Mouse (Mus musculus) MEL (cell line): ENCODE results near the gene Ror2. TPM values are rescaled to one million over a fixed set of nuclear protein-coding genes. Genes with fewer than 3 reads are reported as not detected.

Experiments used
- DNase-seq: peaks from one replicate; pipeline ENCODE4 v3.0.0; 2011; ENCODE audit warnings: low read depth, low spot score
- H3K27ac ChIP-seq: 2 replicates; pipeline ENCODE4 v1.5.1; 2012; ENCODE audit warnings: low read depth, mild to moderate bottlenecking, control low read depth, low read length, moderate library complexity; ENCODE audit not compliant: control insufficient read depth
- H3K27me3 ChIP-seq, 2 experiments: fragments of 150-350 bp in 1 of 2; sonication (generic) in 1 of 2; 2 replicates each; pipeline ENCODE4 v1.6.1; 2012; ENCODE audit warnings: low read length in 2 of 2, mild to moderate bottlenecking in 2 of 2, improper control_type of control experiment in 1 of 2, moderate library complexity in 1 of 2; ENCODE audit not compliant: insufficient read depth in 2 of 2, control insufficient read depth in 1 of 2
- H3K36me3 ChIP-seq, 2 experiments: 2 replicates each; pipeline ENCODE4 v1.6.1; 2012 to 2014; ENCODE audit warnings: low read length in 2 of 2, improper control_type of control experiment in 1 of 2, inconsistent platforms in 1 of 2, mild to moderate bottlenecking in 1 of 2; ENCODE audit not compliant: insufficient read depth in 2 of 2, control insufficient read depth in 1 of 2
- H3K4me1 ChIP-seq, 2 experiments: fragments of 150-350 bp in 1 of 2; sonication (generic) in 1 of 2; 2 replicates each; pipeline ENCODE4 v1.6.1; 2012; ENCODE audit warnings: low read length in 2 of 2, improper control_type of control experiment in 1 of 2, mild to moderate bottlenecking in 1 of 2; ENCODE audit not compliant: insufficient read depth in 2 of 2, control insufficient read depth in 1 of 2
- H3K4me3 ChIP-seq, 2 experiments: fragments of 150-350 bp in 1 of 2; sonication (generic) in 1 of 2; 2 replicates each; pipeline ENCODE4 v1.5.1; 2012; ENCODE audit warnings: low read depth in 2 of 2, low read length in 2 of 2, mild to moderate bottlenecking in 2 of 2, moderate library complexity in 2 of 2, control low read depth in 1 of 2, improper control_type of control experiment in 1 of 2; ENCODE audit not compliant: control insufficient read depth in 1 of 2, insufficient read depth in 1 of 2
- H3K79me2 ChIP-seq: 2 replicates; pipeline ENCODE4 v1.6.1; 2012; ENCODE audit warnings: mild to moderate bottlenecking, low read length, moderate library complexity; ENCODE audit not compliant: control insufficient read depth, poor library complexity, insufficient read depth
- H3K9ac ChIP-seq: 2 replicates; pipeline ENCODE4 v1.6.1; 2012; ENCODE audit warnings: low read depth, mild to moderate bottlenecking, control low read depth, low read length, moderate library complexity; ENCODE audit not compliant: control insufficient read depth, poor library complexity, severe bottlenecking
- H3K9me3 ChIP-seq: fragments of 150-350 bp; sonication (generic); replicated peaks from 2 replicates; pipeline ENCODE4 v1.6.1; 2012; ENCODE audit warnings: mild to moderate bottlenecking, low read length, improper control_type of control experiment, moderate library complexity; ENCODE audit not compliant: insufficient read depth
- BHLHE40 ChIP-seq: IDR thresholded peaks from 2 replicates; pipeline ENCODE4 v1.6.1; 2012; ENCODE audit warnings: low read depth, mild to moderate bottlenecking, inconsistent platforms, low read length, improper control_type of control experiment, borderline replicate concordance
- CHD1 ChIP-seq: IDR thresholded peaks from 2 replicates; pipeline ENCODE4 v1.6.1; 2012; ENCODE audit warnings: low read depth, mild to moderate bottlenecking, inconsistent platforms, low read length, improper control_type of control experiment
- CHD2 ChIP-seq: IDR thresholded peaks from 2 replicates; pipeline ENCODE4 v1.6.1; 2011; ENCODE audit warnings: low read length, improper control_type of control experiment
- CTCF ChIP-seq, 3 experiments: IDR thresholded peaks in 2 of 3; conservative IDR thresholded peaks in 1 of 3; 2 replicates each; pipeline ENCODE4 v1.5.1; 2011 to 2012; ENCODE audit warnings: low read length in 3 of 3, low read depth in 2 of 3, mild to moderate bottlenecking in 2 of 3, improper control_type of control experiment in 1 of 3, inconsistent platforms in 1 of 3, mixed read lengths in 1 of 3, moderate library complexity in 1 of 3; ENCODE audit not compliant: control insufficient read depth in 1 of 3, insufficient read depth in 1 of 3, poor library complexity in 1 of 3, severe bottlenecking in 1 of 3
- E2F4 ChIP-seq: IDR thresholded peaks from 2 replicates; pipeline ENCODE4 v1.6.1; 2011; ENCODE audit warnings: low read depth, low read length, improper control_type of control experiment, borderline replicate concordance
- ELF1 ChIP-seq: IDR thresholded peaks from 2 replicates; pipeline ENCODE4 v1.6.1; 2014; ENCODE audit warnings: low read depth, mild to moderate bottlenecking, inconsistent platforms, low read length, improper control_type of control experiment, moderate library complexity
- EP300 ChIP-seq, 2 experiments: IDR thresholded peaks; 2 replicates each; pipeline ENCODE4 v1.6.1; 2011; ENCODE audit warnings: improper control_type of control experiment in 2 of 2, low read length in 2 of 2, low read depth in 1 of 2, mild to moderate bottlenecking in 1 of 2
- ETS1 ChIP-seq: IDR thresholded peaks from 2 replicates; pipeline ENCODE4 v1.6.1; 2012; ENCODE audit warnings: low read depth, mild to moderate bottlenecking, inconsistent platforms, low read length, improper control_type of control experiment, moderate library complexity
- GABPA ChIP-seq: IDR thresholded peaks from 2 replicates; pipeline ENCODE4 v1.6.1; 2012; ENCODE audit warnings: low read depth, mild to moderate bottlenecking, inconsistent platforms, low read length, improper control_type of control experiment, moderate library complexity
- GATA1 ChIP-seq: IDR thresholded peaks from 2 replicates; pipeline ENCODE4 v1.6.1; 2011; ENCODE audit warnings: low read depth, low read length, improper control_type of control experiment
- HCFC1 ChIP-seq: IDR thresholded peaks from 2 replicates; pipeline ENCODE4 v1.6.1; 2012; ENCODE audit warnings: low read depth, mild to moderate bottlenecking, inconsistent platforms, low read length, improper control_type of control experiment, moderate library complexity
- JUND ChIP-seq: IDR thresholded peaks from 2 replicates; pipeline ENCODE4 v1.6.1; 2011; ENCODE audit warnings: low read depth, mild to moderate bottlenecking, improper control_type of control experiment, low read length
- KAT2A ChIP-seq: conservative IDR thresholded peaks from 2 replicates; pipeline ENCODE4 v1.6.1; 2012; ENCODE audit warnings: low read depth, low read length, improper control_type of control experiment, inconsistent platforms
- MAFK ChIP-seq: IDR thresholded peaks from 2 replicates; pipeline ENCODE4 v1.6.1; 2011; ENCODE audit warnings: low read depth, mild to moderate bottlenecking, low read length, improper control_type of control experiment, borderline replicate concordance
- MAX ChIP-seq: IDR thresholded peaks from 2 replicates; pipeline ENCODE4 v1.6.1; 2011; ENCODE audit warnings: low read length, improper control_type of control experiment
- MAZ ChIP-seq: IDR thresholded peaks from 2 replicates; pipeline ENCODE4 v1.6.1; 2012; ENCODE audit warnings: low read depth, mild to moderate bottlenecking, inconsistent platforms, low read length, improper control_type of control experiment
- MXI1 ChIP-seq: IDR thresholded peaks from 2 replicates; pipeline ENCODE4 v1.6.1; 2011; ENCODE audit warnings: mild to moderate bottlenecking, low read depth, low read length, improper control_type of control experiment
- MYB ChIP-seq: IDR thresholded peaks from 2 replicates; pipeline ENCODE4 v1.6.1; 2011; ENCODE audit warnings: mild to moderate bottlenecking, low read depth, low read length, improper control_type of control experiment
- NELFE ChIP-seq: IDR thresholded peaks from 2 replicates; pipeline ENCODE4 v1.6.1; 2011; ENCODE audit warnings: low read depth, low read length, improper control_type of control experiment
- POLR2A ChIP-seq, 2 experiments: IDR thresholded peaks; 2 replicates each; pipeline ENCODE4 v1.6.1; 2011 to 2012; ENCODE audit warnings: low read length in 2 of 2, mild to moderate bottlenecking in 2 of 2, control low read depth in 1 of 2, improper control_type of control experiment in 1 of 2, low read depth in 1 of 2, moderate library complexity in 1 of 2; ENCODE audit not compliant: control insufficient read depth in 1 of 2, insufficient read depth in 1 of 2, poor library complexity in 1 of 2
- POLR2AphosphoS2 ChIP-seq: IDR thresholded peaks from 2 replicates; pipeline ENCODE4 v1.6.1; 2011; ENCODE audit warnings: low read length, improper control_type of control experiment
- RAD21 ChIP-seq: IDR thresholded peaks from 2 replicates; pipeline ENCODE4 v1.6.1; 2011; ENCODE audit warnings: mild to moderate bottlenecking, low read depth, low read length, improper control_type of control experiment
- RCOR1 ChIP-seq: IDR thresholded peaks from 2 replicates; pipeline ENCODE4 v1.6.1; 2012; ENCODE audit warnings: low read depth, mild to moderate bottlenecking, inconsistent platforms, low read length, improper control_type of control experiment
- TBP ChIP-seq: IDR thresholded peaks from 2 replicates; pipeline ENCODE4 v1.8.0; 2011; ENCODE audit warnings: low read depth, low read length, improper control_type of control experiment
- TCF12 ChIP-seq: IDR thresholded peaks from 2 replicates; pipeline ENCODE4 v1.6.1; 2014; ENCODE audit warnings: low read depth, mild to moderate bottlenecking, inconsistent platforms, low read length, improper control_type of control experiment, moderate library complexity
- UBTF ChIP-seq: IDR thresholded peaks from 2 replicates; pipeline ENCODE4 v1.6.1; 2012; ENCODE audit warnings: low read depth, mild to moderate bottlenecking, inconsistent platforms, low read length, improper control_type of control experiment, moderate library complexity, borderline replicate concordance; ENCODE audit not compliant: insufficient read depth
- USF2 ChIP-seq, 2 experiments: IDR thresholded peaks; 2 replicates each; pipeline ENCODE4 v1.6.1; 2011 to 2012; ENCODE audit warnings: improper control_type of control experiment in 2 of 2, low read length in 2 of 2, borderline replicate concordance in 1 of 2, inconsistent platforms in 1 of 2, low read depth in 1 of 2, mild to moderate bottlenecking in 1 of 2; ENCODE audit not compliant: insufficient read depth in 1 of 2
- ZC3H11A ChIP-seq: IDR thresholded peaks from 2 replicates; pipeline ENCODE4 v1.6.1; 2012; ENCODE audit warnings: low read depth, mild to moderate bottlenecking, inconsistent platforms, low read length, improper control_type of control experiment
- ZNF384 ChIP-seq: IDR thresholded peaks from 2 replicates; pipeline ENCODE4 v1.6.1; 2012; ENCODE audit warnings: low read depth, mild to moderate bottlenecking, inconsistent platforms, low read length, improper control_type of control experiment
- polyA plus RNA-seq, 2 experiments: library from polyadenylated mRNA; stranded (reverse) in 1 of 2; unstranded in 1 of 2; fragments of >175 nt in 1 of 2; fragments of >200 nt in 1 of 2; gene quantifications; 2 replicates each; pipeline versions ENCODE4 v1.2.1 to v1.2.4; 2012; ENCODE audit warnings: low replicate concordance in 2 of 2, low read depth in 1 of 2; ENCODE audit not compliant: insufficient read length in 2 of 2, insufficient read depth in 1 of 2, missing spikeins in 1 of 2
- total RNA-seq: library from RNA; depleted of rRNA; stranded (reverse); fragments of 300-350 nt; gene quantifications from 2 replicates; pipeline ENCODE4 v1.2.3, GENCODE M21; 2012

The Ror2 gene
- total and polyA plus RNA-seq, 3 experiments = not detected

DNA sequence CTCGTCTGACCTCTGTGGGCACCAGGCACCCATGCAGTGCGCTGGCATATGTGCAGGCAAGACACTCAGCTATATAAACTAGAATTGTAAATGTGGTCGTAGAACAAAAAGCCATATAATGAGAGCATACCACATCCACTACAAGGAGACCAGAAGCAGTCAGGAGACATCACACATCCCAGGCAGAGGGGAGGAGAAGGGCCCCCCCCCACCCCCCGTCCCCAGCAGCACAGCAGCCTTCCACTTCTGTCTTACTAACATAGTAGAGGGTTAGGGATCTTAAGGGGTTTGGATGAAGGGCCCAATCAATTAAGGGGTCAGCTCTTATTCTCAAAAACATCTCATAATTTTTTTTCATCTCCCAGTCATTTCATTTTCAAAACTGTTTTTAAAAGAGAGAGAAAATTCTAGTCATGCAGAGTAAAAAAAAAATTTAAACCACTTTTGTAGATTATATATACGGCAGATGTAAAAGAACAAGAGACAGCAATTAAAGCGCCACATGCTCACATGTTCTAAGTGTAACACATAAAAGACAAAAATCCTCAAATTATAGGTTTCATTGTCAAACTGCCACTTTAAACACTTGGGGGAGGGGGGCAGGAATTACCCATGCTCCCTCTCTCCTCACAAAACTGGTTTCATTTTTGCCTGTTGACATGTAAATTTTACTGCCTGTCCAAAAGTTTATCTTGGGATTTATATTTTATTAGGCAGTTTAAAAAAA, 89.8 kb downstream of the Ror2 start:
- no peaks in the 10 kb centered on the region for H3K9me3 ChIP-seq
- TF ChIP-seq ELF1 = no peak
- no peak for TF ChIP-seq TCF12
- no peak for TF ChIP-seq POLR2A (IDR thresholded peaks at IDR 0.05; ENCODE audit: control insufficient read depth in 1 of 2, insufficient read depth in 1 of 2, low read depth in 1 of 2, low read length in 2 of 2, poor library complexity in 1 of 2)
- no peak for TF ChIP-seq CTCF (IDR thresholded peaks at IDR 0.05 in 2 of 3, conservative IDR thresholded peaks at IDR 0.05 in 1 of 3; ENCODE audit: control insufficient read depth in 1 of 3, insufficient read depth in 1 of 3, low read depth in 2 of 3, low read length in 3 of 3, poor library complexity in 1 of 3, severe bottlenecking in 1 of 3)
- no peak for TF ChIP-seq POLR2AphosphoS2
- no peak for TF ChIP-seq ZC3H11A
- TF ChIP-seq MAX = no peak
- no peak for TF ChIP-seq GATA1
- TF ChIP-seq USF2 (IDR thresholded peaks at IDR 0.05; ENCODE audit: borderline replicate concordance in 1 of 2, insufficient read depth in 1 of 2, low read depth in 1 of 2, low read length in 2 of 2) = no peak
- TF ChIP-seq BHLHE40 = no peak
- no peak for TF ChIP-seq CHD1
- TF ChIP-seq UBTF = no peak
- TF ChIP-seq HCFC1 = no peak
- no peak for TF ChIP-seq ETS1
- no peak for TF ChIP-seq MXI1
- TF ChIP-seq EP300 (IDR thresholded peaks at IDR 0.05; ENCODE audit: low read depth in 1 of 2, low read length in 2 of 2) = no peak
- TF ChIP-seq MAFK = no peak
- DNase-seq = no peak

GRCm38 (mm10) chr13:53194306-53194705, 91.6 kb downstream of the Ror2 start:
- Histone ChIP-seq H3K79me2 (no peaks in the 10 kb centered on the region), H3K27me3 (no peaks in the 10 kb centered on the region), H3K36me3 (no peaks in the 10 kb centered on the region), H3K9me3 (no peaks in the 10 kb centered on the region), H3K9ac (no peak overlapping the region), H3K4me3 (no peak overlapping the region), H3K4me1 (no peaks in the 10 kb centered on the region), H3K27ac (no peak overlapping the region)
- no peak for TF ChIP-seq CHD2
- TF ChIP-seq UBTF = no peak
- no peak for TF ChIP-seq CTCF (IDR thresholded peaks at IDR 0.05 in 2 of 3, conservative IDR thresholded peaks at IDR 0.05 in 1 of 3; ENCODE audit: control insufficient read depth in 1 of 3, insufficient read depth in 1 of 3, low read depth in 2 of 3, low read length in 3 of 3, poor library complexity in 1 of 3, severe bottlenecking in 1 of 3)
- no peak for TF ChIP-seq NELFE
- TF ChIP-seq JUND = no peak
- TF ChIP-seq KAT2A = no peak
- no peak for TF ChIP-seq MYB
- no peak for TF ChIP-seq USF2 (IDR thresholded peaks at IDR 0.05; ENCODE audit: borderline replicate concordance in 1 of 2, insufficient read depth in 1 of 2, low read depth in 1 of 2, low read length in 2 of 2)
- TF ChIP-seq RAD21 = no peak
- TF ChIP-seq MXI1 = no peak
- no peak for TF ChIP-seq TCF12
- TF ChIP-seq E2F4 = no peak
- no peak for TF ChIP-seq GABPA
- TF ChIP-seq RCOR1 = no peak
- no peak for TF ChIP-seq TBP
- TF ChIP-seq MAZ = no peak
- no peak for TF ChIP-seq ZNF384
- no peak for DNase-seq

More for the DNA sequence above, 89.8 kb downstream of the Ror2 start:
- Histone ChIP-seq H3K4me1 (no peaks in the 10 kb centered on the region), H3K27ac (no peak overlapping the region), H3K79me2 (no peaks in the 10 kb centered on the region), H3K36me3 (no peaks in the 10 kb centered on the region), H3K27me3 (no peaks in the 10 kb centered on the region), H3K4me3 (no peak overlapping the region), H3K9ac (no peak overlapping the region)
